27 mouse cellular contexts compared by ENCODE assay signal in the genomic region with DNA sequence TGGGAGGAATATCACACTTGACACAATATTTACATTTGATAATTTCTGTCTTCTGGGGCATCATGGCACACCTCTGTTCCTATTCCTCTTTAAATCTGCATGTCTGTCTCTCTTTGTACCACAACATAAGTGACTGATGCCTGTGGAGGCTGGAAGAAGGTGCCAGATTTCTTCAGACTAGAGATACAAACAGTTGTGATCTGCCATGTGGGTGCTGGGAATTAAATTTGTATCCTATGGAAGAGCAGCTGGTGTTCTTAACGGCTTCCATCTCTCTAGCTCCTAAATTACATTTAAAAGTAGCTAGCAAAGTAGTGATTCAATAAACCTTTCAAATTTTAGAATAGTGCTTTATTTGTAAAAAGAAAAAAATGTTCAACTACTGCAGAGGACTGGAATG.
A peak's percentile ranks its signal among the peaks of the same experiment; 100 is the strongest.
DNase-seq lines count a peak whose midpoint lies in the region; ATAC-seq and TF ChIP-seq lines count a peak whose summit lies in the region.
"Had no signal": no experiment of that assay in that cellular context is flagged by ENCODE, and none has a peak within 500 bp of the region (broad histone marks: within the 10 kb centered on the region; RNA-seq: fewer than 3 reads in every experiment).

No protein-coding gene starts in this region.

- no peak overlapping the region for H3K4me2 ChIP-seq in intestine, postnatal 0 days (replicated peaks; ENCODE audit: low read depth)
- H3K4me2 ChIP-seq in midbrain, postnatal 0 days (ENCODE audit: low read depth, low read length, poor library complexity, severe bottlenecking) = no peak overlapping the region
- H3K4me2 ChIP-seq: embryonic facial prominence, embryonic 15.5 days; forebrain, embryonic 15.5 days; hindbrain, embryonic 15.5 days; intestine, embryonic 15.5 days; limb, embryonic 12.5 days; liver, embryonic 11.5 days had no signal

- TF ChIP-seq CTCF in brain, embryonic 14.5 days (IDR thresholded peaks at IDR 0.05; ENCODE audit: borderline replicate concordance, extremely low read depth, insufficient read depth, insufficient read length) = no peak
- TF ChIP-seq CTCF in intestine, postnatal 0 days (IDR thresholded peaks at IDR 0.05; ENCODE audit: low read depth) = no peak
- TF ChIP-seq CTCF in midbrain, postnatal 0 days (IDR thresholded peaks at IDR 0.05) = no peak

- ATAC-seq in intestine, postnatal 0 days = no peak
- no peak for ATAC-seq in midbrain, postnatal 0 days (ENCODE audit: low FRiP score)
- ATAC-seq: forebrain, embryonic 15.5 days; intestine, embryonic 15.5 days; liver, postnatal 0 days; lung, postnatal 0 days; midbrain, embryonic 16.5 days had no signal

- no peaks in the 10 kb centered on the region for H3K36me3 ChIP-seq in intestine, postnatal 0 days (ENCODE audit: control insufficient read depth, insufficient read depth)
- H3K36me3 ChIP-seq in midbrain, postnatal 0 days (ENCODE audit: insufficient read depth, low read length) = no peaks in the 10 kb centered on the region
- H3K36me3 ChIP-seq: embryonic facial prominence, embryonic 15.5 days; forebrain, embryonic 15.5 days; hindbrain, embryonic 15.5 days; intestine, embryonic 15.5 days; limb, embryonic 12.5 days; midbrain, embryonic 10.5 days had no signal

- TF ChIP-seq POLR2A in brain, embryonic 14.5 days (IDR thresholded peaks at IDR 0.05; ENCODE audit: borderline replicate concordance, extremely low read depth, insufficient read depth, insufficient read length, poor library complexity, severe bottlenecking) = no peak

- WGBS in intestine, postnatal 0 days = 80% methylated on average over 1 of the region's 1 CpGs
- WGBS in midbrain, postnatal 0 days = 76% methylated on average over 1 of the region's 1 CpGs

- no peak overlapping the region for H3K9ac ChIP-seq in intestine, postnatal 0 days (ENCODE audit: low read depth, low read length)
- H3K9ac ChIP-seq in midbrain, postnatal 0 days (replicated peaks; ENCODE audit: low read length, poor library complexity, severe bottlenecking) = no peak overlapping the region
- H3K9ac ChIP-seq: embryonic facial prominence, embryonic 15.5 days; forebrain, embryonic 15.5 days; hindbrain, embryonic 15.5 days; intestine, embryonic 15.5 days; limb, embryonic 12.5 days; liver, postnatal 0 days had no signal

- H3K4me1 ChIP-seq in intestine, postnatal 0 days (replicated peaks; ENCODE audit: control insufficient read depth, insufficient read depth, low read length) = no peaks in the 10 kb centered on the region
- H3K4me1 ChIP-seq in midbrain, postnatal 0 days (ENCODE audit: insufficient read depth, low read length) = no peaks in the 10 kb centered on the region
- H3K4me1 ChIP-seq: hindbrain, embryonic 15.5 days; intestine, embryonic 15.5 days; midbrain, embryonic 10.5 days had no signal

- no peak overlapping the region for H3K27ac ChIP-seq in intestine, postnatal 0 days (ENCODE audit: low read depth, low read length)
- no peak overlapping the region for H3K27ac ChIP-seq in midbrain, postnatal 0 days (ENCODE audit: low read depth, low read length)
- H3K27ac ChIP-seq: embryonic facial prominence, embryonic 15.5 days; forebrain, embryonic 15.5 days; gastrocnemius, adult 2 months; hindbrain, embryonic 15.5 days; intestine, embryonic 15.5 days; left cerebral cortex, adult 2 months; limb, embryonic 12.5 days; macrophage; midbrain, embryonic 10.5 days had no signal

- H3K9me3 ChIP-seq in intestine, postnatal 0 days (ENCODE audit: control insufficient read depth) = no peaks in the 10 kb centered on the region
- no peaks in the 10 kb centered on the region for H3K9me3 ChIP-seq in midbrain, postnatal 0 days (ENCODE audit: low read length)
- H3K9me3 ChIP-seq: embryonic facial prominence, embryonic 15.5 days; forebrain, embryonic 15.5 days; hindbrain, embryonic 15.5 days; intestine, embryonic 15.5 days; limb, embryonic 12.5 days; midbrain, embryonic 10.5 days had no signal

- H3K27me3 ChIP-seq in intestine, postnatal 0 days (replicated peaks; ENCODE audit: control insufficient read depth, insufficient read depth, low read length) = no peaks in the 10 kb centered on the region
- no peaks in the 10 kb centered on the region for H3K27me3 ChIP-seq in midbrain, postnatal 0 days (ENCODE audit: insufficient read depth, low read length)
- H3K27me3 ChIP-seq: embryonic facial prominence, embryonic 15.5 days; forebrain, embryonic 15.5 days; hindbrain, embryonic 15.5 days; intestine, embryonic 15.5 days; limb, embryonic 12.5 days had no signal

- H3K4me3 ChIP-seq in intestine, postnatal 0 days (ENCODE audit: low read depth, low read length) = no peak overlapping the region
- no peak overlapping the region for H3K4me3 ChIP-seq in midbrain, postnatal 0 days (ENCODE audit: low read depth, low read length)
- H3K4me3 ChIP-seq: embryonic facial prominence, embryonic 15.5 days; forebrain, embryonic 15.5 days; gastrocnemius, adult 2 months; hindbrain, embryonic 15.5 days; intestine, embryonic 15.5 days; left cerebral cortex, adult 2 months; limb, embryonic 12.5 days; midbrain, embryonic 10.5 days had no signal

- DNase-seq in layer of hippocampus, adult 18-20 months (ENCODE audit: low spot score in 2 of 2) = peak; percentile 6 to 54
- no peak for DNase-seq in layer of hippocampus, adult 9-10 months (ENCODE audit: low spot score)
- DNase-seq in brain, embryonic 14.5 days (ENCODE audit: low read depth) = peak; percentile 39
- peak; percentile 32 for DNase-seq in layer of hippocampus, adult 9-11 months
- peak; percentile 9 for DNase-seq in right cerebral cortex, postnatal 25 days
- no peak for DNase-seq in midbrain, postnatal 0 days (ENCODE audit: low spot score)
- DNase-seq: adrenal gland, adult 8-10 months; cerebellum, adult 8-10 months; gastrocnemius, adult 2 months; heart, postnatal 4 days; kidney, adult 9 months; kidney, postnatal 25 days; liver, postnatal 0 days; thymus, adult 2 months; thymus, postnatal 4 days had no signal

Comparison
In these comparisons a context has a peak if more than half of its experiments do, and no peak if none do; other contexts are left out.
1. DNase-seq: peak in layer of hippocampus, adult 18-20 months (2 of 2), brain, embryonic 14.5 days (single experiment), layer of hippocampus, adult 9-11 months (single experiment) and right cerebral cortex, postnatal 25 days (single experiment); none in layer of hippocampus, adult 9-10 months (single experiment) and midbrain, postnatal 0 days (single experiment).